Mouse (Mus musculus) testis, postnatal 14 days (tissue): ENCODE data around the gene Vegfd.

ENCODE experiments used
- DNase-seq: peaks from one replicate; pipeline ENCODE4 v3.0.0; 2021; ENCODE audit warnings: low spot score

Gene Vegfd

DNA sequence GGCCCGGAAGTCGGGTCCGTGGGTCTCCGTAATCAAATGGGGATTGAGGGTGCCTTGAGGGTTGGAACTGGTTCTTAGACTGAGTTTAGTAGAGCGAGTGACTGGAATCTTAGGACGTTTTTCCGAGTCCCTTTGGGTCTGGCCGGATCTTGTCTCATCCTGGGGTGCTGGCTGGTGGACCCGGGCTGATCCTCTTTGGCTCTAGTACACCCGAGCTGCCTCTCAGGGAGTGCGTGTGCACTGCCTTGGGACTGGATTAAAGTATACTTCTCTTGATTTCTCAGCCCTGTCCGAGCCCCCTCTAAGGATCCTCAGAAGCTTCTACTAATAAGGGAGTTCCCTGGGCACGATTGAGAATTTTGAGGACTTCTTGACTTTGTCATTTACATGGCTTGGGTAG lies 46.8 kb downstream of the Vegfd start:
- DNase-seq, result no peak

DNA sequence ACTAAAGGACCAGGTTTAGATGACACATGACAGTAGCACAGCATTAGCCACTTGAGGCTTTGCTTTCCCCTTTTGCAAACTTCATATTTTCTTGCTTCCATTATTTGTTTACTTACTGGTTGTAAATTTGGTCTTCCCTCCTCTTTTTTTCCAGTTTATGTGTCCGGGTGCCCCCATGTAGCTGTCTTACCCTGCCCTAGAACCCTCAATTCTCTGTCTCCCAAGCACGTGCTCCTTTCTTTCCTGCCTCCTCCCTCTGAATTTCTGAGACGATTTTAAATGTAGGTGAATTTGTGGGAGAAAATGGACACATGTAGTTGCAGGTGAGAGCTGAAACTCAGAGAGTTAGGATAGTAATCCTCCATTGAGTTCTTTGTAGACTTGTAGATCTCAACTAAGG lies 47.3 kb downstream of the Vegfd start:
- DNase-seq, result no peak

DNA sequence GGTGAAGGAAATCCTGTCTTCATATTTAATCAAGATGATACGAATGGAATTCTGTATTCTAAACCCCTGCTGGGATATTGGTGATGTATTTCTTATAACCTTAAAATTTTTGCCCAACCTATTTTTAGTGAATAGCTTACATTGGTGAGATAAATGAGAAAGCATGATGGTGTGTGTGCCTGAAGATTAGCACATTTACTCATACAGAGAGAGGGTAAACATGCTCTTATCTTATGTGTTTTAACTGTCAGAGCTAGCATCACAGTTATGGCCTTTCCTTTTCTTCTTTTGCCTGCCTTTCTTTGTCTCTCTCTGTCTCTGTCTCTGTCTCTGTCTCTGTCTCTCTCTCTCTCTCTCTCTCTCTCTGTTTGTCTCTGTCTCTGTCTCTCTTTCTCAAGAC lies 51.6 kb downstream of the Vegfd start:
- no peak for DNase-seq

DNA sequence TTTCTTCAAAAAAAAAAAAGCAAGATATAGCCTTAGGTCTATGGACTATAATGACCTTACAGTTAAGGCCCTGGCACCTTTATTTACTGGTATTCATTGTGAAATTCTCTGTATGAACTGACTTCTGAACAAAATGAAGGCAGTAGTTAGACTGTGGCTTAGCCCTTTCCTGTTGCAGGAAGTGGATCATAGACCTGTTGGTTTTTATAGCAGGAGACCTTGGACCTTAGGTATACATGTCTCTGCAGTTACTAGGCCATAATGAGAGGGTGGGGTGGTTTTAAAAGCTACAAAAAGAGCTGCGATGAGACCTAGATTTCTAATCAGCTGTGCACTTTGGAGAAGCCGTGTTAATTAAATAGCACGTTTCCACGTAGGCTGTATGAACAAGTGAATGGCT lies 54.1 kb downstream of the Vegfd start:
- no peak for DNase-seq

DNA sequence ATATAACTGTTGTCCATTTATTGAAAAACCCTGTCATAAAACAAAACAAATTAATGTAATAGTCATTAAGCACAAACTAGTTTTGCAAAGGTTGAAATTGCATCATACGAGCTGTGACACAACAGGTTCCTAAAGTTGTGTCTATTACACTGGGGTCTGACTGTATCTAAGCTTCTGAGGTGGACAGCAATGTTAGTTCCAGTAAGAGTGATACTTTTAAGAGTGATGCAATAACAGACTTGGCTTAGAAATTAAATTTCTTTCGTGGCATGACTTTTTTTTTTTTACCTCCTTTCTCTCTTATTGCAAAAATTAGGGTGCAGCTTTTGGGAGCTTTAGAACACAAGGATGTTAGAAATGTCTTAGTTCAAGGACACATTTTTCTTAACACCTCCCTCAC lies 55.0 kb downstream of the Vegfd start:
- DNase-seq, result no peak

DNA sequence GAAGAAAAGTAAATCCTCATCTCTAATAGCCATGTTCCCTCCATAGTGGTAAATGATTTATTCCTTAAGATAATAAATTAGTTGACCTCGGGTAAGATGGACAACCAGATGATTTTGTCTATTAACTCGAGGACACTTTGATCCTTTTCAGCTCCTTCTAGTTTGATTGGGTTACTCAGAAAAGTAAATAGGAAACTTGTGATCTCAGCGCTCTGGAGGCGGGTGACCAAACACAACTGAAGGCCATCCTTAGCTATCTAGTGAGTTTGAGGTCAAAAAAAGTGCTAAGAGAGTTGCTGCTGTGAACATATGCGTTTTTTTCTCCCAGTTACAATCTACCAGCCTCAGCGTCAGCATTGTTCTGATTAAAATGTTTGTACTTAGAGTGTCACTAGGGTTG lies 57.4 kb downstream of the Vegfd start:
- no peak for DNase-seq

DNA sequence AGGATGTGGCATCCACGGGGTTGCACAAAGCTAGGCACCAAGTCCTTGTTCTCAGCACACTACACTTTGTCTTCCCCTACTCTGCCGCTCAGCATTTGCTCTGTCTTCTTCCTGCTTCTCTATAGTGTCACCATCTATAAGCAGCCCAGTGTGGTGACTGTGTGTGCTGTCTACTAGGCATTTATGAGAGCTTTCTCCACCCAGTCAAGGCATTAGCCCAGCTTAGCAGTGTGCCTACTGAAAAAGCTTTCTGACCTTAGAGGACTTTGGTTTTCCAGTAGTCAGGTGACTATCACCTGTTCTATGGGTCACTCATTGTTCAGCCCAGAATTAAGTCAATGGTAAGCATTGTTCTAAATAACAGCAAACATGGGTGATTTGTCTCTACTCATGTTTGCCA lies 58.0 kb downstream of the Vegfd start:
- DNase-seq, result no peak

DNA sequence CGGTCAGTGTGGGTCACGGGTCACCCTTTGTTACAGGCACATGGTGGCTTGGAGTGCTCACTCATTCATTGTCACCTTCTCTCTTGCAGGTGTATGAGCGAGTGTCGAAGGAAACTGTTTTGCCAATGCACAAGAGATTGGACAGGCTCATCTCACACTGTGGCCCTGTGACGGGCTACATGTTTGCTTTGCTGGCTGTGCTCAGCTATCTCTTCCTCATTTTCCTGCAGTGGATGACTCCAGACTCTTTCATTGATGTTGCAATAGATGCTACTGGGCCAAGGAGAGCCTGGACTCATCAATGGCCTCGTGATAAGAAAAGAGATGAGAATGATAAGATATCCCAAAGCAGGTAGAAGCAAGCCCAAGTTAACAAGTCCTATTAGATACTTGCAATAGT lies 58.4 kb downstream of the Vegfd start:
- DNase-seq, result no peak

DNA sequence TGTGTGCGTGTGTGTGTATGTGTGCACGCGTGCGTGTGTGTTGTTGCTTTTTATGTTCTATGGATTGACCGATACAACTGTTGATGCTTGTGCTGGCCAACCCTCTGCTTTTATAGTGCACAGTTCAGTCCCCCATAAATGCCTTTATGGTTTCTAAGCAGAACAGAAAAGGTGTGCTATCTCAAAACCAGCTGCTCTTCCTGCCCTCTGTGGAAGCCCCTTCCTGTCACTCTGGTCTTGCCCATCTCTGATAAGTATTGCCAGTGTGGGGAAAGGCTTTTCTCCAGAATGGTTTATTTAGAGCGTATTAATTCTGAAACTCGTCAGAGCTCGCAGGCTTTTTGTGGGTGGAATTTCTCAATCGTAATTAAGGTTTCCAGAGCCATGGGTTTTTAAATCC lies 59.5 kb downstream of the Vegfd start:
- no peak for DNase-seq

DNA sequence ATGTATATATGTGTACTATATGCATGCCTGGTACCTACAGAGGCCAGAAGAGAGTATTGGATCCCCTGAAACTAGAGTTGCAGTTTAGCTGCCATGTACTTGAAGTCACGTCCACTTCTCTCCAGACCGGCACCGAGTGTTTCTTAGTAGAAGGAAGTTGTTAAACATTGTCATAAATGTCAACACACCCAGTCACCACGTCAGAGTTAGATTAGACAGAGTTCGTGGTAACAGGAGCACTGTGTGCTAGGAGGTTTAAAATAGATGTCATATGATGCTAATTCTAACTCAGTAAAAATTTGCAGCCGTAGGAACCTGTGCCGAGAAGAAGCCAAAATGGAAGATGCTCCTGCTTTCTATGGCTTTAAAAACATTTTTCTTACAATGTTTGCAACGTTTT lies 63.5 kb downstream of the Vegfd start, which contains the start of gene Asb11:
Gene Asb11 (plus strand): TSS at position 286 of the 400 bp plus-strand sequence.
- no peak for DNase-seq

DNA sequence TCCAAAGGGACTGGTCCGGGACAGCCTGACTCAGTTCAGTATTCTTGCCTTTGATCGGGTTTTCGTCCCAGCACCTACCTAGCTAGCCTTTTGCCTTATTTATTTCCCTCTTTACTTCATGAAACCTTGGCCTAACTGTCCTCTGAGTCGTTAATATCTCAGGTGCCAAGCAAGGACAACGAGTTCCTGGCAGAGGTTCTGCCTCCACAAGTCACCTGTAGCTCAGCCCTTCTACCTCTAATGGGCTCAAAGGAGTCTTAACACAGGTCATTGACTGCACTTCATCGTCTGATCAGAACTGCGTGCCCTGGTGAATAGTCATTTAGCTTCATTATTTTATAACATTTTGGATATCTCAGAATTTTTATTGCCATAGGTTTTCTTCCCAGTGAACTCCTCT lies 66.3 kb downstream of the Vegfd start:
- no peak for DNase-seq

DNA sequence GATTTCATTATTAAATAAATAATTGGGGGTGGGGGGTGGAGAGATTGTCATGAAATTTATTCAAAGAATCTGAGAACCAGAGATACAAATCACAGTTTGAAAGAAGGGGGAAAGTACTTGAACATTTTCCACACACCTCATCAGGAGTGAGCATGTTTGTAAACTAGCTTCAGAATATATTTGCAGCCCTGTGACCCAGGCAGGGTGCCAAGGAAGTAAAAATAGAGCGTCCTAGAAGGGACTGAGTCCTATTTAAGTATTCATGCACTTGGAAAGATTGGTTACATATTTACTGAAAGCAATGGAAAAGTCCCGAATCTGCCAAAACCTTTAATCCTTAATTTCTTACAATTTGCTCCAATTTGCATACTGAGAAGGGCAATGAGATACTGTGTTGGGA lies 67.0 kb downstream of the Vegfd start:
- peak; percentile 28 for DNase-seq

DNA sequence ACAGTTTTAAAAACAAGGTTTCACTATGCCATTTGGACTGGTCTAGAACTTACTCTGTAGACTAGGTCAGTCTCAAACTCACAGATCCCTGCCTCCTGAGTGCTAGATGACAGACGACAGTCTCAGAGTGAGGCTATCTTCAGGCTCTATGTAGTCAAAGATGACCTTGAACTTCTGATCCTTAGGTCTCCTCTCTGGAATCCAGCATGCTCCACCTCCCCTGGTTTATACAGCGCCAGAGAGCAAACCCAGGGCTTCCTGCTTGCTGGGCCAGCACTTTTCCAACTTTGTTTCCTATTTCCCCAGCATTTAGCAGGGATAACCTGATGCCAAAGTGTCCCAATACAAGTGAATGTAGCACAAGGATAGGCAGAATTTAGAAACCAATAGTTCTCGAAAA lies 67.5 kb downstream of the Vegfd start:
- no peak for DNase-seq

DNA sequence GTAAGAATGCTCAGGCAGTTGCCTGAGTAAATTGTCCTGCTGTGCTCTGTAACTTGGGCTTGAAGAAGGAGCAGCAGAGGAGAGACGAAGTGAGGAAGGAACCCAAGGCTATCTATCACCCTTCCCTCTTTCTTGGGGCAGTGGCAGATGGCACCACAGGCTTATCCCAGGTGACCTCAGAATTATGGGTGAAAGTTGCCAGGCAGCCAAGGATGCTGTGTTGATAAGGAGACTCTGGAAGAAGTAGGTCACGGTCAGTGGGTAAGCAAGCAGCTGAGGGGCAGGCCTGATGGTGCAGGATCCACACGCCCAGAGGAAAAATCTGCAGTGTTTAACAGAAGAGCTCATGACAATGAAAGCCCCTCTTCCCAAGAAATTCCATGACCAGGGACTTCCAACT lies 68.1 kb downstream of the Vegfd start:
- no peak for DNase-seq

DNA sequence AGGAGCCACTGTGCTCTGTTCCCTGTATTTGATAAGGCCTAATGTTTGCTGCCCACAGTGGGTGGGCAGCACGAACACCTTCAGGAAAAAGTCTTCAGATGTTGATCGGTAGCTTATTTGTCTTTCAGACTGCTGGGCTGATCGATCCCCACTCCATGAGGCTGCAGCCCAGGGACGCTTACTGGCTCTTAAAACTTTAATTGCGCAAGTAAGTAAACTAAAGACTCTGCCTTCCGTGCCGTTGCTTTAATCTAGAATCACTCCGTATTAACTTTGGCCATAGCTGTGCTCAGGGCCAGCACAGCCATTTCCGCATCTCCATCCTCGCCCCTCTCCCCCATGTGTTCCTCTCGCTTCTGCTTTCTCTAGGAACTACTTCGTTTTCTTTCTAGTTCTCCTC lies 72.4 kb downstream of the Vegfd start:
- DNase-seq, result no peak

DNA sequence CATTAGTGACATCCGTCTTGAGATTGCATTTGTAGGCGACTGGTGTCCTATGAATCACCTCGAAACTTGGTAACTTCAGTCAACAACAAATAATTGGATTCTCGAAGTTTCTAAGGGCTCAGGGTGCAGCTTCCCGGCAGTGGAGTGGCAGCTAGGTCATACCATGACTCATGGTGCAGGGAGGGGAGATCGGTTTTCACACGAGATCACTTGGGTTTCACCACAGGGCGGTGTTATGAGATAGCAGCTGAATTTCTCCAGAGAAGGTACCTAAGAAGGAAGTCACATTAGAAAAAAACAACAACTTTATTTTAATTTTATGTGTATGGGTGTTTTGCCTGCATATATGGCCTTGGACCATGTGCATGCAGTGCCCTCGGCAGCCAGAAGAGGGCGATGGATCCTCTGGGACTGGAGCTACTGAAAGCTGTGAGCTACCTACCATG lies 73.0 kb downstream of the Vegfd start:
- DNase-seq, result peak; percentile 10

DNA sequence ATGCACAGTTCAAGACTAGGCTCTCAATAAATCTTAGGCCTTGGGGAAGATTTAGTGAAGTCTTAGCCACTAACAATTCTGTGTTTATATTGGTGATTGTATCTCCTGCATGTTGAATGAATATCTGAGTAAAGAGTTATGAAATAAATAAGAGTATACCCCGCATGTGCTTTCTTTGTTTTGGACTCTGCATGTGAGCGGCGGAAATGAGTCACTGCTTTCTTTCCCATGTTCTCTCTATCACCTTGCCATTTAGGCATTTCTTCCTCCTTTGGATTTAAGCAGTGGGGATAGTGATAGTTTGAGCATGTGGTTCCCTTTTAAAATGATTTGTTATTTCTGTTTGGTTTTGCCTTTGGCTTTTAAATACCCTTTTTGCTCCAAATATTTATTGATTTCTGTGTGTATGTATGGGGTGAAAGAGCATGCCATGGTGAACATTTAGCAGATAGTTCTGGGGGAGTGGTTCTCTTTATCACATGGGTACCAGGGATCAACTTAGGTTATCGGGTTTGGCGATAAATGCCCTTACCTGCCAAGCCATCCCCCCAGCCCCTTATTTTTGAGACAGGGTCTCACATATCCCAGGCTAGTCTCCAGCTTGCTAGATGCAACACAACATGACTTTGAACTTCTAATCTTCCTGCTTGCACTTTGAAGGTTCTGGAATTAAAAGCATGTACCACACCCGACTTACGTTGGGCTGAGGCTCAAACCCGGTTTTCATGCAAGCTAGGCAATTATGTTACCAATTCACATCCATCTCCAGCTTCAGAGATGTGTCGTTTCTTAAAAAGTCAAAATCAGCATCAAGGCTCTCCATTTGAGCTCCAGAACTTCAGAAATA lies 73.9 kb downstream of the Vegfd start:
- DNase-seq, result no peak

DNA sequence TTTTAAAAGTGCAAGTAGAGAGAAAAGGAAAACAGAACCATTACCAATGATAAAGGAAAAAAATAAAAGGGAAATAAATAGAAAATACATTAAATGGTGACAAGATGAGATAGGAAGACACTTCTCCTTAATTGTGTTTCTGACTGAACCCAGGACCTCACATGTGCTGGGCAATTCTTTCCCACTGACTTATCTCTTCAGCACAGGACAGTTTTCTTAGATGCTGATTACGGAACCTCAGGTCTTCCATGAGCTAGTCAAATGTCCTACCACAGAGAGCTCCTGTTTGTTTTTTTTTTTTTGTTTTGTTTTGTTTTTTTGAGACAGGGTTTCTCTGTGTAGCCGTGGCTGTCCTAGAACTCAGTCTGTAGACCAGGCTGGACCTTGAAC lies 74.5 kb downstream of the Vegfd start:
- DNase-seq, result no peak

DNA sequence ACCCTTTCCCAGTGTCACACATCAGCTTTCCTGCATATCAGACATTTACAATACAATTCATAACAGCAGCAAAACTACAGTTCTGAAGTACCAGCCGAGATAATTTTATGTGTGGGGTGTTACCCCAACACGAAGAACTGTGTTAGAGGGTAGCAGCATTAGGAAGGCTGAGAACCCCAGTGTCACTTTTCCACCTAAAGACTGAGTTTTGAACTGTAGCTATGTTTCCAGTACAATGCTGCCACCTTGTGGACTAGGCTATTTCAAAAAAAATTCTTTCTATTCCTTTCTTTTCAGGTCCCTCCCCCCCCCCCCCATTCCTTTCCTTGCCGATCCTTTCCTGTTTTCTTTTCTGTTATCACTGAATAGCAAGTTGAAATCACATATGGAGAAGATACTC lies 76.0 kb downstream of the Vegfd start:
- no peak for DNase-seq
